Mouse (Mus musculus) heart, embryonic 11.5 days (tissue): ENCODE data around the gene Olfr105-ps. TPM values are rescaled to one million over a fixed set of nuclear protein-coding genes. Genes with fewer than 3 reads are reported as not detected.

Experiments
- ATAC-seq: fragments of 200-750 bp; cut with Nextera tagmentation; replicated peaks from 2 replicates; pipeline ENCODE4 v1.8.0; 2017; ENCODE audit warnings: moderate library complexity; ENCODE audit not compliant: insufficient number of reproducible peaks, low FRiP score, low TSS enrichment
- H3K27ac ChIP-seq: fragments of 300-500 bp; sonication (generic); 2 replicates; pipeline ENCODE4 v1.5.1; 2014; ENCODE audit warnings: mild to moderate bottlenecking, low read depth, low read length
- H3K27me3 ChIP-seq: fragments of 300-500 bp; sonication (generic); 2 replicates; pipeline ENCODE4 v1.6.1; 2014; ENCODE audit warnings: mild to moderate bottlenecking, low read length, mixed read lengths; ENCODE audit not compliant: control insufficient read depth, insufficient read depth
- H3K36me3 ChIP-seq: fragments of 300-500 bp; sonication (generic); 2 replicates; pipeline ENCODE4 v1.6.1; 2014; ENCODE audit warnings: mild to moderate bottlenecking, low read length, moderate library complexity, mixed read lengths; ENCODE audit not compliant: control insufficient read depth, insufficient read depth
- H3K4me1 ChIP-seq: fragments of 300-500 bp; sonication (generic); 2 replicates; pipeline ENCODE4 v1.6.1; 2014; ENCODE audit warnings: low read length; ENCODE audit not compliant: control insufficient read depth, insufficient read depth
- H3K4me2 ChIP-seq: fragments of 300-500 bp; sonication (generic); 2 replicates; pipeline ENCODE4 v1.6.1; 2014; ENCODE audit warnings: mild to moderate bottlenecking, moderate library complexity
- H3K4me3 ChIP-seq: fragments of 300-500 bp; sonication (generic); 2 replicates; pipeline ENCODE4 v1.5.1; 2014; ENCODE audit warnings: low read depth, low read length
- H3K9ac ChIP-seq: fragments of 300-500 bp; sonication (generic); 2 replicates; pipeline ENCODE4 v1.6.1; 2014; ENCODE audit warnings: mild to moderate bottlenecking, low read depth, low read length, moderate library complexity
- H3K9me3 ChIP-seq: fragments of 300-500 bp; sonication (generic); replicated peaks from 2 replicates; pipeline ENCODE4 v1.6.1; 2016; ENCODE audit warnings: low read length; ENCODE audit not compliant: control insufficient read depth
- WGBS: fragments of 180-500 bp; shearing (Covaris S2); extraction: QIAGEN DNeasy Blood & Tissue Kit; methylation state at CpG from one replicate; pipeline ENCODE4 v1.1.7; 2014; ENCODE audit not compliant: insufficient replicate concordance; 5-methylcytosine and 5-hydroxymethylcytosine counted together
- polyA plus RNA-seq: library from polyadenylated mRNA; unstranded; fragments of >200 nt; fragmentation: Nextera tagmentation; extraction: Ambion mirVana; gene quantifications from 2 replicates; pipeline ENCODE4 v1.2.1, GENCODE M21; 2014

Gene Olfr105-ps
- polyA plus RNA-seq: not detected in 2 replicates

GRCm38 (mm10) chr17:37378733-37379132, at the start of gene Olfr105-ps:
Gene Olfr105-ps (plus strand): TSS chr17:37379033.
- H3K9ac ChIP-seq: no peak within 1 kb of the TSS
- H3K4me1 ChIP-seq: no peaks in the 10 kb centered on the region
- no peak for ATAC-seq
- no peak within 1 kb of the TSS for H3K4me2 ChIP-seq
- no peaks in the 10 kb centered on the region for H3K36me3 ChIP-seq
- H3K27ac ChIP-seq: no peak within 1 kb of the TSS
- H3K4me3 ChIP-seq: no peak within 1 kb of the TSS
- no peaks in the 10 kb centered on the region for H3K27me3 ChIP-seq
- no peaks in the 10 kb centered on the region for H3K9me3 ChIP-seq

- no peak within 1 kb of the TSS for H3K4me3 ChIP-seq
- H3K27ac ChIP-seq: no peak within 1 kb of the TSS
- H3K27me3 ChIP-seq: no peaks in the 10 kb centered on the region
- 79% methylated on average over 2 of the region's 2 CpGs for WGBS
- no peak for ATAC-seq
- H3K9ac ChIP-seq: no peak within 1 kb of the TSS
- no peaks in the 10 kb centered on the region for H3K9me3 ChIP-seq
- H3K36me3 ChIP-seq: no peaks in the 10 kb centered on the region
- H3K4me1 ChIP-seq: no peaks in the 10 kb centered on the region
- no peak within 1 kb of the TSS for H3K4me2 ChIP-seq
Observed at GRCm38 (mm10) chr17:37339598-37339997, 39.2 kb upstream of the Olfr105-ps start, which contains the start of gene Olfr103. Gene Olfr103 (minus strand): TSS chr17:37339698.

GRCm38 (mm10) chr17:37359282-37359681, 19.6 kb upstream of the Olfr105-ps start, which contains the start of gene Olfr104-ps:
Gene Olfr104-ps (plus strand): TSS chr17:37359582.
- no peak within 1 kb of the TSS for H3K27ac ChIP-seq
- H3K4me3 ChIP-seq: no peak within 1 kb of the TSS
- no peak within 1 kb of the TSS for H3K9ac ChIP-seq
- H3K4me1 ChIP-seq: no peaks in the 10 kb centered on the region
- H3K4me2 ChIP-seq: no peak within 1 kb of the TSS
- no peaks in the 10 kb centered on the region for H3K27me3 ChIP-seq
- H3K36me3 ChIP-seq: no peaks in the 10 kb centered on the region
- no peak for ATAC-seq
- H3K9me3 ChIP-seq: peaks cover 5% of the 10 kb centered on the region; the same call in 1 of the 2 replicates

DNA sequence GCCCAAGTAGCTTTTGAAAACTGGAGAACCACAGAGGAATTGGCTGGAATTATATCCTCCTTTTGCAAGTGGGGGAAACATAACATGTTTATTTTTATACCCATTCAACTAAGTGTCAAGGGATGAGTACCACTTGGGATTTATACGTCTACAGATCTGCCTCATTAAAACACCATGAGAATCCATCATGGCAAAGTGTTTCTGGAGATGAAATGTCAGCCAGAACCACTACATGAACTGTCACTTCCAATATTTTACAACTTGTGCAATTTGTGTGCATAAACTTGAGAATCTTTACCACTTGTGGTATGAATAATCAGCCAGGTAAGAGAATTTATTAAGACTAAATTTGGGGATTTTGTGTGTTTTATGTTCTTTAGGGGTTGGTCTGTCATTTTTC, 11.3 kb downstream of the Olfr105-ps start, which contains the start of gene Olfr106-ps:
TSS of gene Olfr106-ps (plus strand) at position 301 of the 400 bp plus-strand sequence.
- H3K9ac ChIP-seq: no peak within 1 kb of the TSS
- H3K36me3 ChIP-seq: no peaks in the 10 kb centered on the region
- WGBS: 45% methylated on average over 1 of the region's 1 CpGs
- no peaks in the 10 kb centered on the region; the same call in 1 of the 2 replicates for H3K9me3 ChIP-seq
- H3K4me3 ChIP-seq: no peak within 1 kb of the TSS
- H3K4me1 ChIP-seq: no peaks in the 10 kb centered on the region
- no peak within 1 kb of the TSS for H3K27ac ChIP-seq
- no peak within 1 kb of the TSS for H3K4me2 ChIP-seq
- H3K27me3 ChIP-seq: no peaks in the 10 kb centered on the region
- ATAC-seq: no peak

DNA sequence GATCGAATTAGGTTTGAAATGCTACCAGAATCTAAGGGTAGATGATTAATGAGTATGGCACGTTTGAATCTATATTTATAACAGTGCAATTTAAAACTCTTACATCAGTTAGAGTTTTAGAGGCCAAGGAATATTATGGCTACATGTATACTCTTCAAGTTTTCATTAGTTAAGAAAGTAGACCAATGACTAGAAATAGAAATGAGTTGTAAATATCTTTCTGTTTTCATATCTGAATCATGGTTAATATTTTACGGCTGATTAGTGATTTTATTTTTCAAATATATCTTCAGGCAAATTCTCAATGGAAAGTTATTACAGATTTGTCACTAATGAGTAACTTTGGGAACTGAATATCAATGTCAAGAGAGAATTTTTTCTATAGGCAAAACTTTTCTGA, 20.1 kb downstream of the Olfr105-ps start, which contains the start of gene Olfr107:
TSS of gene Olfr107 (plus strand) at position 301 of the 400 bp plus-strand sequence.
- 68% methylated on average over 3 of the region's 3 CpGs for WGBS
- no peaks in the 10 kb centered on the region for H3K36me3 ChIP-seq
- H3K9me3 ChIP-seq: no peaks in the 10 kb centered on the region
- no peak for ATAC-seq
- no peak within 1 kb of the TSS for H3K27ac ChIP-seq
- H3K4me2 ChIP-seq: no peak within 1 kb of the TSS
- H3K27me3 ChIP-seq: no peaks in the 10 kb centered on the region
- no peaks in the 10 kb centered on the region for H3K4me1 ChIP-seq
- no peak within 1 kb of the TSS for H3K4me3 ChIP-seq
- no peak within 1 kb of the TSS for H3K9ac ChIP-seq

DNA sequence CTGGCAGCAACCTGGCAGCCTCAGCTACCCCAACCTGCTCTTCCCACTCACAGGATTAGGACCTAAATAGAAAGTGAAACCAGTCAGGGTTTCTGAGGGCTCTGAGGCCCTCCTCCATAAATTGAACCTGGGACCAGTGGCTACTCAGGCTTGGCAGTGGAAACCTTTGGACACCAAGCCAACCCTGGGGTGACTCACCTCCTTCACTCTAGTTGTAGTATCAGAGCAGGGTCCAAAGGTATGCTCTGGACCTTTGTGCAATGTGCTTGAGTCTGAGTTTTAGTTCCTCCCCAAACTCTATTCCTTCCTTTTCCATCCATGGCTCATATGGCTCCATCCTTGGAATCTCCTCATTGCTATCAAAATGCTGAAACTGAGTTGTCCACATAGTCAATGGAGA, 34.5 kb downstream of the Olfr105-ps start:
- Histone ChIP-seq H3K4me2 (no peak overlapping the region), H3K27ac (no peak overlapping the region), H3K9ac (no peak overlapping the region), H3K4me1 (no peaks in the 10 kb centered on the region), H3K27me3 (no peaks in the 10 kb centered on the region), H3K4me3 (no peak overlapping the region), H3K36me3 (no peaks in the 10 kb centered on the region), H3K9me3 (0 out of 2 replicates have a peak, but pooled peaks cover 2% of the 10 kb centered on the region)
- no peak for ATAC-seq

Other genes with a start within 250 kb of the Olfr105-ps start
- not detected in 2 replicates for gene Olfr93, start 217.5 kb upstream of the Olfr105-ps start, polyA plus RNA-seq
- not detected in 2 replicates for gene Ubd, start 185.1 kb upstream of the Olfr105-ps start, polyA plus RNA-seq
- not detected in 2 replicates for gene Olfr94, start 178.0 kb upstream of the Olfr105-ps start, polyA plus RNA-seq
- not detected in 2 replicates for gene Olfr95, start 165.9 kb upstream of the Olfr105-ps start, polyA plus RNA-seq
- not detected in 2 replicates for gene Olfr96, start 158.9 kb upstream of the Olfr105-ps start, polyA plus RNA-seq
- not detected in 2 replicates for gene Olfr97, start 141.7 kb upstream of the Olfr105-ps start, polyA plus RNA-seq
- not detected in 2 replicates for gene Olfr98, start 115.3 kb upstream of the Olfr105-ps start, polyA plus RNA-seq
- gene H2-M3, start 108.8 kb upstream of the Olfr105-ps start, polyA plus RNA-seq: 0.55 and 0.72 TPM in 2 replicates
- gene Olfr99, start 95.6 kb upstream of the Olfr105-ps start, polyA plus RNA-seq: not detected in 2 replicates
- gene Olfr101, start 74.7 kb upstream of the Olfr105-ps start, polyA plus RNA-seq: not detected in 2 replicates
- gene Olfr102, start 62.0 kb upstream of the Olfr105-ps start, polyA plus RNA-seq: not detected in 2 replicates
- gene Olfr103, start 39.3 kb upstream of the Olfr105-ps start, polyA plus RNA-seq: not detected in 2 replicates
- not detected in 2 replicates for gene Olfr104-ps, start 19.5 kb upstream of the Olfr105-ps start, polyA plus RNA-seq
- gene Olfr106-ps, start 11.4 kb downstream of the Olfr105-ps start, polyA plus RNA-seq: not detected in 2 replicates
- gene Olfr107, start 20.2 kb downstream of the Olfr105-ps start, polyA plus RNA-seq: not detected in 2 replicates
- gene Olfr108, start 66.4 kb downstream of the Olfr105-ps start, polyA plus RNA-seq: not detected in 2 replicates
- gene Olfr109, start 79.9 kb downstream of the Olfr105-ps start, polyA plus RNA-seq: not detected in 2 replicates
- gene H2-M2, start 104.5 kb downstream of the Olfr105-ps start, polyA plus RNA-seq: not detected in 2 replicates
- not detected in 2 replicates for gene Olfr110, start 113.4 kb downstream of the Olfr105-ps start, polyA plus RNA-seq
- gene Olfr111, start 129.0 kb downstream of the Olfr105-ps start, polyA plus RNA-seq: not detected in 2 replicates
- not detected in 2 replicates for gene Olfr112, start 190.4 kb downstream of the Olfr105-ps start, polyA plus RNA-seq
- gene Olfr113, start 198.6 kb downstream of the Olfr105-ps start, polyA plus RNA-seq: not detected in 2 replicates
- not detected in 2 replicates for gene Olfr114, start 213.7 kb downstream of the Olfr105-ps start, polyA plus RNA-seq
- not detected in 2 replicates for gene Olfr115, start 248.1 kb downstream of the Olfr105-ps start, polyA plus RNA-seq
- not detected in 2 replicates for gene Olfr116, start 248.2 kb downstream of the Olfr105-ps start, polyA plus RNA-seq